Mouse (Mus musculus) neural tube, embryonic 11.5 days (tissue): ENCODE results near the gene Tet1. TPM values are rescaled to one million over a fixed set of nuclear protein-coding genes. Genes with fewer than 3 reads are reported as not detected.
A peak's percentile ranks its signal among the peaks of the same experiment; 100 is the strongest.

ENCODE experiments used
- ATAC-seq: fragments of 200-750 bp; cut with Nextera tagmentation; 2 replicates; pipeline ENCODE4 v1.8.0; 2017; ENCODE audit warnings: moderate number of reproducible peaks, mild to moderate bottlenecking, moderate TSS enrichment, moderate library complexity; ENCODE audit not compliant: insufficient read depth, low FRiP score, low TSS enrichment
- DNase-seq: peaks from one replicate; pipeline ENCODE4 v3.0.0-alpha.2; 2015; ENCODE audit warnings: low spot score
- H3K27ac ChIP-seq: fragments of 300-500 bp; sonication (generic); 2 replicates; pipeline ENCODE4 v1.5.1; 2014; ENCODE audit warnings: low read depth, mild to moderate bottlenecking, low read length
- H3K27me3 ChIP-seq: fragments of 300-500 bp; sonication (generic); 2 replicates; pipeline ENCODE4 v1.6.1; 2014; ENCODE audit warnings: mild to moderate bottlenecking, low read length, mixed read lengths; ENCODE audit not compliant: control insufficient read depth, insufficient read depth
- H3K36me3 ChIP-seq: fragments of 300-500 bp; sonication (generic); 2 replicates; pipeline ENCODE4 v1.6.1; 2014; ENCODE audit warnings: mild to moderate bottlenecking, low read length, moderate library complexity, mixed read lengths; ENCODE audit not compliant: control insufficient read depth, insufficient read depth
- H3K4me1 ChIP-seq: fragments of 300-500 bp; sonication (generic); 2 replicates; pipeline ENCODE4 v1.6.1; 2014; ENCODE audit warnings: low read length, mixed read lengths; ENCODE audit not compliant: control insufficient read depth, insufficient read depth
- H3K4me2 ChIP-seq: fragments of 300-500 bp; sonication (generic); 2 replicates; pipeline ENCODE4 v1.6.1; 2014; ENCODE audit warnings: low read depth, mild to moderate bottlenecking, moderate library complexity
- H3K4me3 ChIP-seq: fragments of 300-500 bp; sonication (generic); 2 replicates; pipeline ENCODE4 v1.5.1; 2014; ENCODE audit warnings: low read depth, low read length
- H3K9ac ChIP-seq: fragments of 300-500 bp; sonication (generic); 2 replicates; pipeline ENCODE4 v1.6.1; 2014; ENCODE audit warnings: mild to moderate bottlenecking, low read length
- H3K9me3 ChIP-seq: fragments of 300-500 bp; sonication (generic); 2 replicates; pipeline ENCODE4 v1.6.1; 2016; ENCODE audit warnings: low read length; ENCODE audit not compliant: control insufficient read depth
- WGBS: fragments of 180-500 bp; shearing (Covaris S2); extraction: QIAGEN DNeasy Blood & Tissue Kit; methylation state at CpG from one replicate; pipeline ENCODE4 v1.1.7; 2014; 5-methylcytosine and 5-hydroxymethylcytosine counted together
- polyA plus RNA-seq: library from polyadenylated mRNA; unstranded; fragments of >200 nt; fragmentation: Nextera tagmentation; extraction: Ambion mirVana; gene quantifications from 2 replicates; pipeline ENCODE4 v1.2.1, GENCODE M21; 2014

Gene Tet1
- polyA plus RNA-seq, 1 experiment from 2014 or later: 30.1 TPM

GRCm38 (mm10) chr10:62896035-62896434 is 12.8 kb downstream of the Tet1 start:
- H3K4me1 ChIP-seq: no peaks in the 10 kb centered on the region
- 75% methylated on average over 4 of the region's 4 CpGs for WGBS
- DNase-seq (no peak), ATAC-seq (no peak)
- no peak overlapping the region for H3K4me3 ChIP-seq
- H3K27ac ChIP-seq: no peak overlapping the region
- no peaks in the 10 kb centered on the region for H3K36me3 ChIP-seq
- H3K27me3 ChIP-seq: no peaks in the 10 kb centered on the region
- H3K9ac ChIP-seq: no peak overlapping the region
- no peak overlapping the region for H3K4me2 ChIP-seq
- H3K9me3 ChIP-seq: no peaks in the 10 kb centered on the region

GRCm38 (mm10) chr10:62895386-62895785 is 13.4 kb downstream of the Tet1 start:
- Histone ChIP-seq H3K9ac (no peak overlapping the region), H3K4me2 (no peak overlapping the region), H3K27ac (no peak overlapping the region), H3K36me3 (no peaks in the 10 kb centered on the region), H3K9me3 (no peaks in the 10 kb centered on the region), H3K27me3 (no peaks in the 10 kb centered on the region), H3K4me3 (no peak overlapping the region), H3K4me1 (no peaks in the 10 kb centered on the region)
- no peak for DNase-seq
- no peak for ATAC-seq
- 83% methylated on average over 6 of the region's 6 CpGs for WGBS

DNA sequence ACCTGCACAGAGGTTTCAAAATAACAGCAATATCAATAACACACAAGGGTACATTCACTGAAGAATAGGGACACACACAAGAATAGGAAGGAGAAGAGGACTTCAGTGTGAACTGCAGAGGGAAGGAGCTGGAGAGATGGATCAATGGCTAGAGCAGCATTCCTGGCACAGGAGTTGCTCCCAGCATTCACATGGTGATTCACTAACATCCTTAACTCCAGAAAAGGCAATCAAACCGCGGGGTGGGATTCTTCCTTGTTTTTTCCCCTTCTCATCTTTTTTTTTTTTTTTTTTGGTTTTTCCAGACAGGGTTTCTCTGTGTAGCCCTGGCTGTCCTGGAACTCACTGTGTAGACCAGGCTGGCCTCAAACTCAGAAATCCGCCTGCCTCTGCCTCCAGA is 14.3 kb downstream of the Tet1 start:
- 68% methylated on average over 3 of the region's 3 CpGs for WGBS
- no peak overlapping the region for H3K27ac ChIP-seq
- no peaks in the 10 kb centered on the region for H3K36me3 ChIP-seq
- H3K9ac ChIP-seq: no peak overlapping the region
- no peak overlapping the region for H3K4me2 ChIP-seq
- no peak for ATAC-seq
- H3K27me3 ChIP-seq: no peaks in the 10 kb centered on the region
- DNase-seq: no peak
- H3K4me1 ChIP-seq: no peaks in the 10 kb centered on the region
- H3K4me3 ChIP-seq: no peak overlapping the region
- no peaks in the 10 kb centered on the region for H3K9me3 ChIP-seq

- no peaks in the 10 kb centered on the region for H3K27me3 ChIP-seq
- H3K9me3 ChIP-seq: no peaks in the 10 kb centered on the region
- no peak overlapping the region for H3K27ac ChIP-seq
- H3K9ac ChIP-seq: no peak overlapping the region
- no peak overlapping the region for H3K4me2 ChIP-seq
- no peak for ATAC-seq
- no peak overlapping the region for H3K4me3 ChIP-seq
- DNase-seq: no peak
- H3K36me3 ChIP-seq: no peaks in the 10 kb centered on the region
- WGBS: 74% methylated on average over 6 of the region's 6 CpGs
- H3K4me1 ChIP-seq: no peaks in the 10 kb centered on the region
These were observed 15.4 kb downstream of the Tet1 start for GRCm38 (mm10) chr10:62893356-62893884.

DNA sequence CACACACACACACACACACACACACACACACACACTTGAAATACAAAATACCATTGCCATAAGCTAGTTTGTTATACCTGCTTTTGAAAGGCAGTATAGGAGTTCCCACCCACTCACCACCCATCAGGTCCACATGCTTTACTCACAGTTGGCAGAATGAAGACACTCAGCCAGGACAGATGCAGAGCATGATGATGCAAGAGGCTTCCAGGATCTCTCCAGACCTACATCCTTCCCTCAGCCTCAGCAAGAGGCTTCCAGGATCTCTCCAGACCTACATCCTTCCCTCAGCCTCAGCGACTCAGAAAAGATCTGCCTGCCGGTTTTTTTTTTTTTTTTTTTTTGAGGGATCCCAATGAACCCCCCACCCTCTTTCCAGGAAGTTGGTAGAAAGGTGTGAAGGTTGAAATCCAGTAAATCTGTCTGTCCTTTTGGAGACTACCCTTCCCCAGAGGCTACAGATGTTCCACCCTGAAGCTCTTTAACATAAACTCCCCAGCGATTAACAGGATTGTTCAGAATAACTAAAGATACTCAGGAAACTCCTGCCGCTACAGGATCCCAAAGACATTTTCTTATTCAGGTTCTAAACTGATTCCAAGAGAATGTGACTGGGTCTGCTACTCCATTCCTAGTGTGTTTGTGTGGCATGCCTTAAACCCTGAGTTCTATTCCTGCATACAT is 16.1 kb downstream of the Tet1 start:
- Histone ChIP-seq H3K4me1 (no peaks in the 10 kb centered on the region), H3K4me2 (no peak overlapping the region), H3K36me3 (no peaks in the 10 kb centered on the region), H3K9ac (no peak overlapping the region), H3K27ac (no peak overlapping the region), H3K9me3 (no peaks in the 10 kb centered on the region), H3K4me3 (no peak overlapping the region), H3K27me3 (no peaks in the 10 kb centered on the region)
- ATAC-seq (no peak), DNase-seq (no peak)
- WGBS: 23% methylated on average over 4 of the region's 4 CpGs

- Histone ChIP-seq H3K4me3 (no peak overlapping the region), H3K9me3 (no peaks in the 10 kb centered on the region), H3K4me2 (no peak overlapping the region), H3K36me3 (no peaks in the 10 kb centered on the region), H3K4me1 (no peaks in the 10 kb centered on the region), H3K9ac (no peak overlapping the region), H3K27me3 (no peaks in the 10 kb centered on the region), H3K27ac (no peak overlapping the region)
- ATAC-seq: no peak
- WGBS: 88% methylated on average over 3 of the region's 3 CpGs
- no peak for DNase-seq
These were observed 17.8 kb downstream of the Tet1 start for GRCm38 (mm10) chr10:62891025-62891424.

DNA sequence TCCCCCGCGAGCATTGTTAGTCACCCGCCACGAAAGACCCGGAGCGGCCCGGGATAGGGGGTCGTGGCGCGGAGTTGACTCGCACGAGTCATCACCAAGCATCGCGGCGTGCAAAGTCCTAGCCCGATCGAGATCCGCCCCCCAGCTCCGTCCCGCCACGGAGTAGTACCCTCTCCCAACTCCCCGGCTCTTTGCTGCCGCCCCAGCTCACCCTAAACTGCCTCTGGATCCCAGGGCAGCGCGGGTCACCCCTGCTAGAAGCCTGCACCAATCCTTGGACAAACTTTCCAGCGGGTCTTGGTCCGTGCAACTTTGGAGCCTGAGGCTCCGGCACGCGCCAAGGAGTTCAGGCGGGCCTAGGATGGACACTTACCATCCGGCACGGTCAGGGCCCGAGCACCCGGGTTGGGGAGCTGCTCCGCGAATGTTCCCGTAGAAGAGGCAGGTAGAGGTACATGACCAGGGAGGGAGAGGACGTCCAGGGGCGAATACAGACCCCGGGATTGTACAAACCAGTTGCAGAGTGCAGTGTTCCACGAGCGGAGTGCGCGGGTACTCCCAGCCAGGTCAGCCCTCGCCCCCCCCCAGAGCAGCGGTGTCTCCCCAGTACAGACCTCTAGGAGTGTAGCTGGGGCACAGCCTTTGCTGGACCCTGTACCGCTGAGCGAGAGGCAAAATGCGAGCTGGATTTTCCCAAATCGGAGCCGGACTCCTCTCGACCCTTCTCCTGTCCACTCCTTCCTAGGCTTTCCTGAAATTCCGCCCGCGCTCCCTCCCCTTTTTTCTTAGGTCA is 21.8 kb downstream of the Tet1 start:
- Histone ChIP-seq H3K9me3 (no peaks in the 10 kb centered on the region), H3K9ac (peak overlapping the region; percentile 58), H3K36me3 (no peaks in the 10 kb centered on the region), H3K27ac (no peak overlapping the region), H3K4me1 (no peaks in the 10 kb centered on the region), H3K4me2 (peak overlapping the region; percentile 97), H3K4me3 (peak overlapping the region; percentile 60), H3K27me3 (no peaks in the 10 kb centered on the region)
- under 1% methylated on average over 56 of the region's 56 CpGs for WGBS
- peak; percentile 85 for ATAC-seq
- DNase-seq: peak; percentile 84

GRCm38 (mm10) chr10:62885969-62886798 is 22.6 kb downstream of the Tet1 start:
- Histone ChIP-seq H3K27ac (no peak overlapping the region), H3K27me3 (no peaks in the 10 kb centered on the region), H3K4me3 (peak overlapping the region; percentile 60), H3K4me2 (peak overlapping the region; percentile 97), H3K9me3 (no peaks in the 10 kb centered on the region), H3K4me1 (no peaks in the 10 kb centered on the region), H3K9ac (peak overlapping the region; percentile 58), H3K36me3 (no peaks in the 10 kb centered on the region)
- peak; percentile 62 for DNase-seq
- ATAC-seq: 0 out of 2 replicates have a peak, but pooled peaks have one; percentile 4
- WGBS: 0% methylated on average over 38 of the region's 38 CpGs
